Mouse (Mus musculus): ENCODE results near the gene Mospd1. TPM values are rescaled to one million over a fixed set of nuclear protein-coding genes. Genes with fewer than 3 reads are reported as not detected.

The Mospd1 gene
- polyA plus RNA-seq (2012) = 0.21 and 0.31 TPM in 2 replicates

- TF ChIP-seq GATA1 (IDR thresholded peaks at IDR 0.05; ENCODE audit: low read length) = no peak
Measured at GRCm38 (mm10) chrX:53370366-53370740, at the start of gene Mospd1. TSS of gene Mospd1 (minus strand) at chrX:53370502.

- no peak for TF ChIP-seq GATA1 (IDR thresholded peaks at IDR 0.05; ENCODE audit: low read length)
Measured at GRCm38 (mm10) chrX:53386362-53386761, 16.1 kb upstream of the Mospd1 start.

GRCm38 (mm10) chrX:53383122-53383521, 12.8 kb upstream of the Mospd1 start:
- TF ChIP-seq GATA1 (IDR thresholded peaks at IDR 0.05; ENCODE audit: low read length) = no peak

GRCm38 (mm10) chrX:53369534-53370365, 552 bp downstream of the Mospd1 start:
- no peak for TF ChIP-seq GATA1 (IDR thresholded peaks at IDR 0.05; ENCODE audit: low read length)

- TF ChIP-seq GATA1 (IDR thresholded peaks at IDR 0.05; ENCODE audit: low read length) = no peak
Measured at GRCm38 (mm10) chrX:53364668-53365383, 5.5 kb downstream of the Mospd1 start.

- TF ChIP-seq GATA1 (IDR thresholded peaks at IDR 0.05; ENCODE audit: low read length) = no peak
Measured at GRCm38 (mm10) chrX:53348374-53348773, 21.9 kb downstream of the Mospd1 start.

- TF ChIP-seq GATA1 (IDR thresholded peaks at IDR 0.05; ENCODE audit: low read length) = no peak
Measured at GRCm38 (mm10) chrX:53341531-53341930, 28.8 kb downstream of the Mospd1 start.

GRCm38 (mm10) chrX:53337355-53337754, 32.9 kb downstream of the Mospd1 start:
- no peak for TF ChIP-seq GATA1 (IDR thresholded peaks at IDR 0.05; ENCODE audit: low read length)

- no peak for TF ChIP-seq GATA1 (IDR thresholded peaks at IDR 0.05; ENCODE audit: low read length)
Measured at GRCm38 (mm10) chrX:53330396-53330795, 39.9 kb downstream of the Mospd1 start.

- TF ChIP-seq GATA1 (IDR thresholded peaks at IDR 0.05; ENCODE audit: low read length) = no peak
Measured at GRCm38 (mm10) chrX:53321111-53321510, 49.2 kb downstream of the Mospd1 start.

- TF ChIP-seq GATA1 (IDR thresholded peaks at IDR 0.05; ENCODE audit: low read length) = no peak
Measured at GRCm38 (mm10) chrX:53320564-53320963, 49.7 kb downstream of the Mospd1 start.

Other genes starting within 250 kb of the Mospd1 start
- not detected in 2 replicates for gene Plac1, start 130.4 kb downstream of the Mospd1 start, polyA plus RNA-seq (2012)
- 5.2 and 6.7 TPM in 2 replicates for gene Fam122b, start 100.7 kb downstream of the Mospd1 start, polyA plus RNA-seq (2012)
- not detected in 2 replicates for gene Fam122c, start 97.1 kb downstream of the Mospd1 start, polyA plus RNA-seq (2012)
- not detected in 2 replicates for gene Etd, start 64.4 kb upstream of the Mospd1 start, polyA plus RNA-seq (2012)
- not detected in 2 replicates for gene Rtl8c, start 237.5 kb upstream of the Mospd1 start, polyA plus RNA-seq (2012)
- not detected in 2 replicates for gene Gm14597, start 238.5 kb upstream of the Mospd1 start, polyA plus RNA-seq (2012)

All from G1E-ER4 (cell line).